Mouse (Mus musculus) spleen, postnatal 10 days (tissue): ENCODE data around the gene Rpl18a.
"Not testable (repeated sequence)": the region's sequence is repeated elsewhere in the genome, so short reads cannot be mapped to it uniquely, and the experiment has no call there.

ENCODE experiments used
- DNase-seq, 2 experiments: peaks; one replicate each; pipeline ENCODE4 v3.0.0; 2021 to 2022; ENCODE audit warnings: low spot score in 2 of 2

Gene Rpl18a

DNA sequence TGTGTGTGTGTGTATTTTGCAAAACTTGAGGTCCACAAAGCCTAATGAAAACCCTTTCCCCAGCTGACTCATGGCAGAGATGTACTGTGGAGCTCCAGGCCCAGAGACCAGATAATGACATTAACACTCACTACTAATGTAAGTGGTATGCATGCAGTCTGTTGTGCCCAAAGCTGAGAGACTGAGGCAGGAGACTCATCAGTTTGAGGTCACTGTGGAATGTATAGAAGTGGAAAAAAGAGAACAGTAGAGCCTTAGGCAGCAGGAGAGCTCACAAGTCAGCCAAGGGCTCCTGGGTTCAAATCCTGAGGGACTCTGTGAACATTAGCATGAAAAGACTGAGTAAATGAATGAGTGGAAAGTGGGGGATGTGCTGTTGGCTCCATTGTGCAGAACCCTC lies 6.4 kb upstream of the Rpl18a start:
- DNase-seq = no peak

DNA sequence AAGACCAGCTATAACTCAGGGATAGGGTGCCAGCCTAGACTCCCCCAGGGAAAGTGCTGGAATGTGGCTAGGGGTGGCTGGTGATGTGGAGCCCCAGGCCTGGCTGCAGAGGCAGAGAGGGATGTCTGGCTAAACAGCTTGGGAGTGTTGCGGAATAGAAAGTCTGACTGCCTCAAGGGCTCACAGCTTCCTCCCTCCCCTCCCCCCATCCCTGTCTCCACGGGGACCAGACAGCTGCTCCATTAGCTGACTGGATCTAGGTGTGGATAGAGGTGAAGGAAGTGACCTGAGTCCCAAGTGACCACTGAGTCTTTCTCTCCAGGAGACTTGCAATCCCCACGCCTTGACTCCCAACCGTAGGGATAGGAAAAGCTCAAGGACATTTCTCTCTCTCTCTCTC lies 5.9 kb upstream of the Rpl18a start:
- DNase-seq = no peak

GRCm38 (mm10) chr8:70902211-70902610 lies 5.0 kb upstream of the Rpl18a start:
- no peak for DNase-seq

GRCm38 (mm10) chr8:70900872-70901387 lies 3.7 kb upstream of the Rpl18a start:
- no peak for DNase-seq

DNA sequence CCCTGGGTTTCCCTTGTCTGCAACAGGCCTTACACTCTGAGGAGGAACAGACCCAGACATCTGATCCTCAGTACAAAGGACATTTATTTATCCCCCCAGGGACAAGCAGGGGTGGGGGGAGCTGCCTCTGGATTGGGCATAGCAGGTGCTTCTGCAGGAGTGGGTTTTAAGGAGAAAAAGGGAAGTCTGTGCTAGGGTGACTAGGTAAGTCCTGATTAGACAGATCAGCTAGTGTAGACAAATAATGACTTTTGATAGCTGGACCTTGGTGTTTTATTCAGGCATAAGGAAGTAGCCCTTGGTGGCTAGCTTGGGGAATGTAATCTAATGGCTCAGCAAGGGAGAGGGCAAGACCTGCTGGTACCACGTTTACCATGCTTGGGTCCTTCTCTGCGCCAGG lies 2.0 kb upstream of the Rpl18a start:
- no peak for DNase-seq

DNA sequence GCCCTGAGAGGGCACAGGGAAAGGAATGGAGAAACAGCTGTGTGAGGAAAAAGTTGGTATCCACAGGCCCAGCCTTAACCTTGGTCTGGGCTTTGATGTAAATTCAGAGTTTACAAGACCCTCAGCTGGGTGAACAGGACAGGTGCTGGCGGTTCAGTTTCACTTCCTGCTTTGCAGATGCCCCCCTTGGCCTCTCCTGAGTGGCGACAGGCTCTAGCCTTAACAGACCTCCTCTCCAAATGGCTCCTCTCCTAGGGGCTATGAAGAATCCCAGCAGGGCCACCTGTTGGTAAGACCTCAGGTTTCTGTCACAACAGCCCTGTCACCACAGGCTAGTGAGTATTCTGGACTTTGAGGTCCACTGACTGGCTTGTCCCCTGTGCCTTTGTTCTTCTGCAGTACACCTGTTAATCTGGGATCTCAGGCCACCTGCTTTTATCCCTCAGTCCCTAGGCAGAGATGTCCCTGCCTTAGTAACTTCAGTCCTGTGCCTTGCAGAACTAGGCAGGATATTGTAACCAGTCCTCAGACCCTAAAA lies 1.5 kb upstream of the Rpl18a start:
- no peak for DNase-seq

DNA sequence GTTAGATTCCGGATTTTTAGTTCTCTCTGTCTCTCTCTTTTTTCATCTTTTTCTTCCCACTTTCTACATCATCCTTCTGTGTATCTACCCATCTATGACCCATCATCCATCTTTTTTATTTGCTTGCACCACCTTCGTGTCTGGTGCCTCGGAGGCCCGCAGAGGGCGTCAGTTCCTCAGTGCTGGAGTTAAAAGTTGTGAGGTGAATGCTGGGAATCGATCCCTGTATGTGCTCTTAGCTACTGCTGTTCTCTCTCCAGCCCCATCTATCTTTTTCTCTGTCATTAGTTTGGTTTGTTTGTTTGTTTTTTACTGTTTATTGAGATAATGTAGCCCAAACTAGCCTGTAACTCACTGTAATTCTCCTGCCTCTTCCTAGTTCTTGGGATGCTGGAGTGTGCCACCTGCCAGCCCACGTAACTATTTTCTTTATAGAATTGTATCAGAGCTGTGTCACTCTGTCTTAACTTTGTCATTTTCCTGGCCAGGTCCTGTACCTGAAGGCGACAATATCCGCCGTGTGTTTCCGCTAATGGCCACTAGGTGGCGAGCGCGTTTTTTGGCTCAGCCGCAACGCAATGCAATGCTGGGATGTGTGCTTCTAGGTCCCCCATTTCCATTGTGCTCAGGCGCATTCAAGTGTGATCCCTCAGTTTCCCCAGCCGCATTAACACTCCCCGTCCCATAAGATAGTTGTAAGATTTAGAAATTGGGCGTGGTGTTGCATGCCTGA lies 635 bp upstream of the Rpl18a start:
- peak; percentile 92 to 93 for DNase-seq

DNA sequence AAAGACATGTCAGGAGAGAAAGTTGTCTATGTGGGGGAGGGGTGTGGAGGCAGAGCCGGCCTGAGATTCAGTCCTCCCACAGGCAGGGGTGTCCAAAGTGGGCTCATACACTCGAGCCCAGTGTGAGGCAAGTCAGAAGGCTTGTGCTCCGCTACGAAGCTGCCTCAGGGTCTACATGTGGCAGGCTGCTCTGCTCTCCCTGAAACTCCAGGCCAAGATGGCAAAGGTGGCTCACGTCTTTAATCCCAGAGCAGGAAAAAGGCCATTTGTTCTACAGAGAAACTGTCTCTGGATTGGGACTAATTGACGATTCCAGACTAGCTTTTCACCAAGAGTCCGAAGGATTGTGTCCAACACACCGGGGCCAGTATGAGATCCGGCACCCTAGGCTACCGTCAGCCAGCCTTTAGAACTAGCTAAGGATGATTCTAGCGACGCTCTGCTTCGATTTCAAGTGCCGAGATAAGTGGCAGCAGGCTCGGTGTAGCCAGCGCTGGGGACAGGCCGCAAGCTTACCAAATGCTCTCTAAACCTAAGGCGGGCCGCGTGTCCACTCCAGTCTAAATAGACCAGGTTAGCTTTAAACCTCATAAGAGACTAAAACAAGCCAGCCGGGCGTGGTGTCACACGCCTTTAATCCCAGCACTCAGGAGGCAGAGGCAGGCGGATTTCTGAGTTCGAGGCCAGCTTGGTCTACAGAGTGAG lies 744 bp downstream of the Rpl18a start:
- no peak for DNase-seq

- not testable (repeated sequence) for DNase-seq
Observed at GRCm38 (mm10) chr8:70895571-70896259, 1.5 kb downstream of the Rpl18a start.

- no peak for DNase-seq
Observed at GRCm38 (mm10) chr8:70894771-70895545, 2.3 kb downstream of the Rpl18a start.

- DNase-seq = no peak
Observed at GRCm38 (mm10) chr8:70894385-70894720, 2.9 kb downstream of the Rpl18a start.

DNA sequence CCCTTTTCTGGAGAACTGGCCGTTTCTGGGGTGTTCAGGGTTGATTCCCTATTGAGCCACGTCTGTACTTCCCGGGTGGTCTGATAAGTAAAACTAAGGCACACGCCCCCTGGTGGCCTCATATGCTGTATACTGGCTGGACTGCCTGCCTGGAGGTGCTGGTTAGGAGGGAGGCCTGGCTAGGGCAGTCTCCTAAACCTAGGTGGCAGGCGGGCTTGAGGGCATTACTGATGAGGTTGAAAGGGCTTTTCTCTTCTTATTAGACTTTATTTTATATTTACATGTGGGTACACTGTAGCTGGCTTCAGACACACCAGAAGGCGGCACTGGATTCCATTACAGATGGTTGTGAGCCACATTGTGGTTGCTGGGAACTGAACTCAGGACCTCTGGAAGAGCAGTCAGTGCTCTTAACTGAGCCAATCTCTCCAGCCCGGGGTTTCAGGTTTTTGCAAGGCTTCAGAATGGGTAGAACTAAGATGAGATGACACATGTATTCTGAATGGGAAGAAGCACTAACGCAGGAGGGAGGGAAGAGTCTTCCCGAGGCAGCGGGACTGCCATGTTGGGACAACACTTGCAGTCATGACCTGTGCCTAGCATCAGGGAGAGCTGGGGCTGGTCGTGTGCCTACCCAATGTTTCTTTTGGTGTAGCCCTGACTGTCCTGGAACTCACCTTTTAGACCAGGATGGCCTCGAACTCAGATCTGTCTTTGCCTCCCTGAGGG lies 3.4 kb downstream of the Rpl18a start:
- DNase-seq = peak; percentile 67 to 89

- no peak for DNase-seq
Observed at GRCm38 (mm10) chr8:70892896-70893655, 4.1 kb downstream of the Rpl18a start.

DNA sequence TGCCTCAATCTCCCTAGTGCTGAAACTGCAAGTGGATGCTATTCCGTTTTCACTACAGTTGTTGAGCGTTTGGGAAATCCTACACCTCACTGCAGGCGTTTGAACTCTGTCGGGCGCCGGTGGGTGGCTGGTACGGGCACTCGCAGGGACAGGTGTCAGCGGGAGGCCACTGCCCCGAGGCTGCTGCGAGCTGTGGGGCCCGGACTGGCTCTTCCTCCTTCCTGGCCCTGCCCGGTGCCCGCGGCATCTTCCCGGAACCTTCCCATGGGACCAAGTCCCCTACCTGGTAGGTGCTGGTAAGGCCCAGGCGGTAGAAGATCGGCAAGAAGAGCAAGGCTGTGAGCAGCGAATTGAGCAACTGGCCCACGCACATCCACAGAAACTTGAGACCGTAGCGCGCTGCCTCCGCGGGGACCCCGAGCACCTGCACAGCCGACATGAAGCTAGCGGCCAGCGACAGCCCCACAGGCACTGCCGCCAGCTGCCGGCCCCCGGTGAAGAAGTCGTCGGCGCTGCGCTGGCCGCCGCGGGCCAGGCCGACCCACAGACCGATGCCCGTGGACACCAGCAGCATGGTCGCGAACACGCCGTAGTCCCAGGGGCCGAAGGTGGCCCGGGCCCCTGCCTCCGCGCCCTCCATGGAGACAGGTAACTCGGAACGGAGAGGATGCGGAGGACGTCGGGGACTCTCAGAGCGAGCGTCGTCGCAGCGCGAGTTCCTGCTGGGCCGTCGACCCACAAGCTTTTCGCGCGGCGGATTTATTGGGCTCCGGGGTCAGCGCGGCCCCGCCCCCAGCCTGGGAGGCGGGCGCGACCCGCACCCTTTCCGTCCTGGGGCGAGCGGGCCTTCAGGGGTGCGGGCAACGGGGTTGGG lies 5.0 kb downstream of the Rpl18a start, which contains the start of gene Slc5a5:
Slc5a5 (minus strand) TSS at position 736 of the 874 bp plus-strand sequence.
- no peak for DNase-seq

DNA sequence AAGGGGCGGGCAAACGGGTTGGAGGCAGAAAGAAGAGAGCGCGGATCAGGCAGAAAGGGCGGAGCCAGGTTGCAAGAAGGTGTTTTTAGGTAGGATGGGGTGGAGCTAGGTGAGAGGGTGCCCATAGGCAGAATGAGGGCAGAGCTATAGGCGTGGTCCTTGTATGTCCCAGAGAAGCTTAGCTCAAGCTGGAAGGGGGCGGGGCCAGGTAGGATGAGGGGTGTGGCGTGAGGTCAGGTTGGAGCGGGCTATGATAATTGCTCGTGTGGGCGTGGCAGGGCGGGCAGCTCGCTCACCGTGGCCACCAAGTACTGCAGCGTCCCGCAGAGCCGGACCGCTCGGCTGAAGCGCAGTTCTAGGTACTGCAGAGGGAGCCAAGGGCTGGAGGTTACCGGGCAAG lies 5.9 kb downstream of the Rpl18a start:
- peak in 1 of 2 experiments; percentile 57 for DNase-seq

GRCm38 (mm10) chr8:70890656-70891055 lies 6.6 kb downstream of the Rpl18a start:
- no peak for DNase-seq

DNA sequence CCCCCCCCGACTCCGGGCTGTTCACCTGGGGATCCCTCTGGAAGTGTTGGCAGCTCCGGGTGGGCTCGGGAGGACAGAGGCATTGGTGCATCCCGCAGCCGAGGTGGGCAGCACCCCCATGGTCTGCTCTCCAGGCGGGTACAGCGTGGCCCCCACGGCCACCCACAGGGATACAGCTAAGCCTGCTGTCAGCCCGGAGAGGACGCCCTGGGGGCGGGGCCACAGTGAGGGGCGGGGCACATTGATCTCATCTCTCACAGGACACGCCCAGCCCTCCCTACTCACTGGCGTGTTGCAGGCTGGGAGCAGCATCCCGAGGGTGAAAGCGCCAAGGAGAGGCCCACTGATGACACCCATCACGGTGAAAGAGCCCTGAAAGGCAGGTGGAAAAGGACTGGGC lies 9.5 kb downstream of the Rpl18a start:
- peak in 1 of 2 experiments; percentile 78 for DNase-seq

- DNase-seq = peak in 1 of 2 experiments; percentile 71
Observed at GRCm38 (mm10) chr8:70885612-70886011, 11.6 kb downstream of the Rpl18a start.

DNA sequence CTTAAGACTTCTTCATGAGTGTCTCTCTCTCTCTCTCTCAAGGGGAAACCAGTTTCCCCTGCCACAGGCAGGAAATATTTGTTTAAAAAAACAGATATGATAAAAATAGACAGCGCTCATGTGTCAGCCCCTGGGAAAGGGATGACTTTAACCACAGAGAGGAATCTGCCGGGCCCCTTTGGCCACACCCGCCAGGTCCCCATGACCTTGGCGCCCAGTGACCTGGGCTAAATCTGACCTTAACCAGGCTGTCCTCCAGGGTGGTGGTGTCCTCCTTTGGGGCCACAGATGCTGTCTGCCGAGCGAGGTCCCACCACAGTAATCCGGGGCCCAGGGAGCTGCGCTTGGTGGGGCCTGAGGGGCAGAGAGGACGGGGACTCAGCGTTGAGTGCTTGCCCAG lies 12.5 kb downstream of the Rpl18a start:
- no peak for DNase-seq
